Mouse (Mus musculus) small intestine, adult 2 months (tissue): ENCODE data around the gene Trappc2l. TPM values are rescaled to one million over a fixed set of nuclear protein-coding genes. Genes with fewer than 3 reads are reported as not detected.

Experiments
- H3K27ac ChIP-seq: fragments of 200-500 bp; 2 replicates; pipeline ENCODE4 v1.5.1; 2012; ENCODE audit warnings: low read depth, low read length, control low read depth, inconsistent platforms; ENCODE audit not compliant: insufficient read depth
- H3K27me3 ChIP-seq: fragments of 200-500 bp; 2 replicates; pipeline ENCODE4 v1.6.1; 2012; ENCODE audit warnings: mild to moderate bottlenecking, moderate library complexity, low read length, inconsistent platforms; ENCODE audit not compliant: control insufficient read depth, insufficient read depth
- H3K36me3 ChIP-seq: fragments of 200-500 bp; 2 replicates; pipeline ENCODE4 v1.6.1; 2012; ENCODE audit warnings: mild to moderate bottlenecking, low read length, control low read depth, inconsistent platforms; ENCODE audit not compliant: control insufficient read depth, insufficient read depth
- H3K4me1 ChIP-seq: fragments of 200-500 bp; 2 replicates; pipeline ENCODE4 v1.6.1; 2012; ENCODE audit warnings: low read length, inconsistent platforms, mixed read lengths; ENCODE audit not compliant: control insufficient read depth, insufficient read depth, insufficient read length
- H3K4me3 ChIP-seq: fragments of 200-500 bp; 2 replicates; pipeline ENCODE4 v1.5.1; 2012; ENCODE audit warnings: low read depth, mild to moderate bottlenecking, control low read depth, inconsistent platforms, low read length, moderate library complexity
- CTCF ChIP-seq: fragments of 200-500 bp; IDR thresholded peaks from 2 replicates; pipeline ENCODE4 v1.5.1; 2012; ENCODE audit warnings: low read depth, mild to moderate bottlenecking, control low read depth, inconsistent platforms, low read length, moderate library complexity, mixed read lengths; ENCODE audit not compliant: insufficient replicate concordance, insufficient read length; ENCODE audit errors: extremely low read depth
- POLR2A ChIP-seq: fragments of 200-500 bp; IDR thresholded peaks from 2 replicates; pipeline ENCODE4 v1.6.1; 2012; ENCODE audit warnings: low read depth, mild to moderate bottlenecking, control low read depth, inconsistent platforms, low read length, moderate library complexity
- WGBS: fragments of 180-500 bp; shearing (Covaris S2); methylation state at CpG from one replicate; pipeline ENCODE4 v1.1.7; 2018; 5-methylcytosine and 5-hydroxymethylcytosine counted together
- polyA plus RNA-seq: library from polyadenylated mRNA; depleted of rRNA; stranded (reverse); fragments of >200 nt; gene quantifications from 2 replicates; pipeline ENCODE4 v1.2.3, GENCODE M21; 2012

Trappc2l gene
- polyA plus RNA-seq, 1 experiment, result 161 TPM

GRCm38 (mm10) chr8:122636803-122637175 lies 25.3 kb downstream of the Trappc2l start:
- Histone ChIP-seq H3K36me3 (no peaks in the 10 kb centered on the region), H3K27ac (0 out of 2 replicates have a peak overlapping the region, but pooled peaks have one; percentile 3), H3K4me1 (peaks cover 22% of the 10 kb centered on the region), H3K4me3 (no peak overlapping the region), H3K27me3 (no peaks in the 10 kb centered on the region)
- WGBS, result 17% methylated on average over 9 of the region's 9 CpGs
- TF ChIP-seq POLR2A (no peak), CTCF (no peak)

GRCm38 (mm10) chr8:122637230-122637629 lies 25.8 kb downstream of the Trappc2l start:
- no peak overlapping the region for H3K4me3 ChIP-seq
- no peaks in the 10 kb centered on the region for H3K27me3 ChIP-seq
- H3K27ac ChIP-seq, result no peak overlapping the region
- 68% methylated on average over 9 of the region's 9 CpGs for whole genome bisulfite sequencing
- TF ChIP-seq CTCF (no peak), POLR2A (no peak)
- H3K4me1 ChIP-seq, result peaks cover 22% of the 10 kb centered on the region
- no peaks in the 10 kb centered on the region for H3K36me3 ChIP-seq

GRCm38 (mm10) chr8:122638601-122639000 lies 27.2 kb downstream of the Trappc2l start:
- peaks cover 22% of the 10 kb centered on the region for H3K4me1 ChIP-seq
- H3K4me3 ChIP-seq, result no peak overlapping the region
- H3K27me3 ChIP-seq, result no peaks in the 10 kb centered on the region
- no peaks in the 10 kb centered on the region for H3K36me3 ChIP-seq
- no peak overlapping the region for H3K27ac ChIP-seq
- TF ChIP-seq POLR2A, result no peak
- no peak for TF ChIP-seq CTCF
- WGBS, result 72% methylated on average over 16 of the region's 16 CpGs

- no peaks in the 10 kb centered on the region for H3K36me3 ChIP-seq
- H3K4me3 ChIP-seq, result no peak overlapping the region
- no peak overlapping the region for H3K27ac ChIP-seq
- no peak for TF ChIP-seq CTCF
- TF ChIP-seq POLR2A, result no peak
- H3K4me1 ChIP-seq, result peaks cover 22% of the 10 kb centered on the region
- WGBS, result 42% methylated on average over 16 of the region's 16 CpGs
- no peaks in the 10 kb centered on the region for H3K27me3 ChIP-seq
These were observed 28.2 kb downstream of the Trappc2l start for GRCm38 (mm10) chr8:122639521-122640248.

GRCm38 (mm10) chr8:122640825-122641224 lies 29.4 kb downstream of the Trappc2l start:
- no peaks in the 10 kb centered on the region for H3K36me3 ChIP-seq
- H3K27ac ChIP-seq, result no peak overlapping the region
- TF ChIP-seq CTCF, result no peak
- no peak for TF ChIP-seq POLR2A
- WGBS, result 78% methylated on average over 4 of the region's 4 CpGs
- H3K4me1 ChIP-seq, result peaks cover 13% of the 10 kb centered on the region
- H3K4me3 ChIP-seq, result no peak overlapping the region
- no peaks in the 10 kb centered on the region for H3K27me3 ChIP-seq

GRCm38 (mm10) chr8:122641406-122641805 lies 30.0 kb downstream of the Trappc2l start:
- H3K4me1 ChIP-seq, result peaks cover 10% of the 10 kb centered on the region
- no peak overlapping the region for H3K4me3 ChIP-seq
- WGBS, result 93% methylated on average over 15 of the region's 15 CpGs
- no peaks in the 10 kb centered on the region for H3K27me3 ChIP-seq
- H3K27ac ChIP-seq, result no peak overlapping the region
- no peaks in the 10 kb centered on the region for H3K36me3 ChIP-seq
- no peak for TF ChIP-seq CTCF
- TF ChIP-seq POLR2A, result no peak

- no peak for TF ChIP-seq CTCF
- no peak for TF ChIP-seq POLR2A
- H3K4me3 ChIP-seq, result no peak overlapping the region
- WGBS, result 35% methylated on average over 9 of the region's 9 CpGs
- H3K27ac ChIP-seq, result no peak overlapping the region
- no peaks in the 10 kb centered on the region for H3K36me3 ChIP-seq
- no peaks in the 10 kb centered on the region for H3K27me3 ChIP-seq
- H3K4me1 ChIP-seq, result peaks cover 4% of the 10 kb centered on the region
These were observed 30.6 kb downstream of the Trappc2l start for GRCm38 (mm10) chr8:122642071-122642470.
